Mouse (Mus musculus): Measurements from ENCODE around the gene Bcar1.

Bcar1 gene

DNA sequence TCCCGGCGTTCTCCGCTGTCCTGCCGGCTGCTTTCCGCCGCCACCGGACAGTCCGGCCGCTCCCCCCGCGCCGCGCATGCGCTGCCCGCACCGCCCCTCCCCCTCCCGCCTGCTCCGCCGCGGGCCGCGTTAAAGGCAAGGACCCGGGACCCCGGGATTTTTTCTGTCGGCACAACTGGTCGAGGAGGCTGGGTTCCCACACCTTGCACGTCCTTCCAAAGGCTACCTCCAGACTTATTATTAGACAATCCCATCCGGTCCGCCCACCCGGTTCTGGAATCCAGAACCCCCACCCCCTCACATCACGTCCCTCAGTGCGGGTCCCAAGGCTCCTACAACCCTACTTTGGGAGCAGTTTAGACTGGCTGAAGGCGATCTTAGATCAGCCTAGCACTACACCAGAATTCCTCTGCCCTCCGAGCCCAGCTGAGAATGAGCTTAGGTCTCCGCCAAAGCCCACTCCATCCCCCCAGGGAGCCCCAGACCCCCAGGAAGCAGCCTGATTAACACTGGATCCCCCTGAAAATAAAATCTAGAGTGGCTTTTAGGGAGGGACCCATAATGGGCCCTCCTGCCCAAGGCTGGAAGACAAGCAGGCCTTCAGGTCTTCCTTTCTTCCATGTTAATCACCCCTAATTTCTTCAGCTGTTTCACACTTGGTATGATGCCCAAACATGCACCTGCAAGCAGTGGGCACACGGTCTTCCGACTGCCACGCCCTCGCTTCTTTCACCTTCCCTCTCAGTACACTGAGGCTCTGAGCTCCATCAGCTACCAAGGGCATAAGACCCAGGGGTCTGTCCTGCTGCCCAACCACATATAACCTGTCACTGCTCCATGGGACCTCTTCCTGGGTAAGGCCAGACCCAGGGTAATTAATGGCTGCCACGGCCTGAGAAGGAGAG lies at the start of gene Bcar1:
TSS of gene Bcar1 (minus strand) at position 18 of the 905 bp plus-strand sequence.
- DNase-seq, result no peak

DNA sequence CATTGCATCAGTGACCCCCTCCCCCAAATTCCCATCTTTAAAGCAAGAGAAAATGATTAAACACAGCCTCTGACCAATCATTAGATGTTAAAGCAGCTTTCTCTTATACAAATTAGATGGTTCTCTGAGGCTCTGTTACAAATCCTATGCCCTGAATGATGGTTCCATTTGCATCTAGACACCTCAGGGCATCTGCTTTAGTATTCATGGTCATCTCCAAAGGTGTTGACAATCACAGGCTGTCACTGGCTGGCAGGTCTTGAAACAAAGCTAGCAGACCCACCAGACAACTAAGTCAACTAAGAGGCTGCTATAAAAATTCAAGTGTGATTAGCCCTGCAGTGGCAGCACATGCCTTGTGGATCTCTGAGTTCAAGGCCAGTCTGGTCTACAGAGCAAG lies 46.0 kb upstream of the Bcar1 start:
- DNase-seq, result no peak

DNA sequence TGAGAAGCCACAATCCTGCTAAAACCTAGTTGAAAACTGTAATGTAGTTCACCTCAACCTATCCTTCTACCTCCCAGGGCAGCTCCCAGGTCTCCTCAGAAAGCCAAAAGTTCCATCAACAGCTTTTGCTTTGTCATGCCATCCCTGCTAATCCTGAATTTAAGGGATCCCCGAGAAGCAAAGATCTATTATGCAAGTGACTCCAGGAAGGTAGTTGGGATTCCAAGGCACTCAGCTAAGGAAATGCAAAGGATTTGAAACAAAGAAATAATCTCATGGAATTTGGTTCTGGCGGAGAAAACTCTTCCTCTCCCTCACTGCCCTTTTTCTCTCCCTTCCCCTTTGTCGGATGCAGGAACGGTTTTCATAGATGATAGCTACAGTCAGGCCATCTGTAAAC lies 45.6 kb upstream of the Bcar1 start:
- no peak for DNase-seq

DNA sequence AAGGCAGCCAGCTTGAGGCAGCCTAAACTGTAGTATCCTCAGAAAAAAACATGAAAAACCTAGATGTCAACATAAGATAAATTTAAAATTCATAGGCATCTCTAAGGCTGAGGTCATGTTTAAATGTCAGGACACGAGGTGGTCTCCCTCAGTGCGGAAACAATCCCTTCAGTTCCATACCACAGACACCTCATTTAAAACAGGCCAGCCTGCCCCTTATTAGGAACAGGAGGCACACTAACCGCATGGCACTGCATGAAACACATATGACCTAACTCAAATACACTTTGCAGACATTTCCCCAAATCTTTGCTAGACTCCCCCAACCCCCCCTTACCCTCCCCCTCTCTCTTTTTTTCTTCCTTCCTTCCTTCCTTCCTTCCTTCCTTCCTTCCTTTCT lies 44.9 kb upstream of the Bcar1 start:
- DNase-seq, result no peak

DNA sequence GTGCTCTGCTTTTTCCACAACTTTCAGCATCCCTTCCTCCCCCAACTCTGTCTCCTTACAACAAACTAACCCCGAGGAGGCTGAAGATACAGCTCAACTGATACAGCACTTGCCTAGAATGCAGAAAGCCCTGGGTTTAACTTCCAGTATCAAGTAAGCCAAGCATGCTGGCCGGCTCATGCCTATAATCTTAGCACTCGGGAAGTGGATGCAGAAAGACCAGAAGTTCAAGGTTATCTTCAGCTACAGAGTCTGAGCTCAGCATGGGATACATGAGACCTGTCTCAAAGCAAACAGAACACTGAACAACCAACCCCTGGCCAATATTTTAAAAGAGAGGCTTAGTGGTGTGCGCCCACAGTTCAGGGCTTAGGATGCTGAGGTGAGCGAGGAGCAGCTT lies 44.5 kb upstream of the Bcar1 start:
- no peak for DNase-seq

DNA sequence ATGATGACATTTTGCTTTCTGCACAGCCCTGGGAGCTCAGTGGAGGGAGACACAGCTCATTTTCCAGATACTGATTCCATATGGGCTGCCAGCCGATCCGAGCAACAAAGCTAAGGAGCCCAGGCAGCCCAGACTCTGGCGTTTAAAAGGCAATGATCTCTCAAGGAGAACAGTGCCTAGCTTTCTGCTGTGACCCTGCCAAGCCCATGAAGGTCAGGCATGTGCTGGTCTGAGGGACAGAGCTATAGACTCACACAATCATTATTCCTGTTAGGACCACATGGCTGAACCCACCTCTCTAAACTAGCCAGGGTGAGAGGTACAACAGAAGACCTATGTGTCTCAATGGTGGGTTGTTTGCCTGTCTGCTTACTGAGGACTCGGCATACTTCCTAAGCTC lies 44.1 kb upstream of the Bcar1 start:
- DNase-seq, result no peak

DNA sequence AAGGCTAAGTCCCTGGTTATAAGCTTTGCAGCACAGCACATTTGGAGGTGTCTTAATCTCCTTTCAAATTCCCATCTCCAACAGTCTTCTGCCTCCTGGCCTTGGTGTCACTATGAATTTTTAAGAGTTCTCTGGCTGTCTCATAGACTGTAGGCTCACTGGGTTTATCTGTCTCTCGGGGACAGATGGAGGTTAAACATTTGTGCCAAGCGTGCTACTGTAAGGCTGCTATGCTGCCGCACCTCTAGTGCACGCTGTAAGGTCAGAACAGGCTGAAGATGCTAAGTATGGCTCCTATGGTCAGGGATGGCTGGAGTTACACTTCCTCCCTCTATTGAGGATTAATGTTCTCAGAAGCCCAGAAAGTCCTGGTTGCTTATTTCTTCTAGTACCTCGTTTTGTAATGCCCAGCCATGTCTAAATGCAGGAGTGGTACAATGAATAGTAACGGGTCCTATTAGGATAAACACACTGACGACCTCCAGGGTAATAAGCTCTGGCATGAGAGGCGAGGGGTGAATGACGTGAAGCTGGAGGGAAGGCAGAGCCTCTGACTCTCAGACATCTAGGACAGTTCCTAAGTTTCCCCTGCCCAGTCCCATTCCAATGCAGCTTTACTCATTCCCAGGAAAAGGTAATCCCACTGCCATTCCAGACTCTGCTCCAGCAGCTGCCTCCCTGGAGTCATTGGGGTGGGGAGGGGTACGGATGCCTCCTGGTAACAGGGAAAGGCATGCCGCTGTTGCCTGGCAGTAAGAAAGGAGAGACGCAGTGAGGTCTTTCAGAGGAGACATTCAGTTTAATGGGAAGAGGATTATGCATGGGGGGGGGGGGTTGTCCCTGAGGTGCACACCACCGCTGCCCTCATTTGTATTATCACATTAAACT lies 43.3 kb upstream of the Bcar1 start:
- no peak for DNase-seq

DNA sequence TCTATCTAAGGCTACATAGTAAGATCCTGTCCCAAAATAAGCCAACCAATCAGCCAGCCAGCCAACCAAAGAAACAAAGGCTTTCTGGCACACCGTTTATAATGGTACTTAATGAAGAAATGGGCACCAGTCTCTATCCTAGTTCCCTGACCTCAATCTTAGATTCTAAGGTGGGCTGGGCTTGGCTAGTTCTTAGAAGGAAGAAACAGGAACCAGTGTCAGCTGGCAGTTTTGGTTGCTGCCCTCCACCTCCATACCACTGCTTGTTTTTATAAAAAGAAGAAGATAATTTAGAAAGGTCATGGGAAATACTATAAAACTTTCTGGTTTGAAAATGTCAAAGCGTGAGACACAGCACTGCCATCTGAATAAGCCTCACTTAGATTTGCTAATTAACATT lies 42.5 kb upstream of the Bcar1 start:
- DNase-seq, result no peak

DNA sequence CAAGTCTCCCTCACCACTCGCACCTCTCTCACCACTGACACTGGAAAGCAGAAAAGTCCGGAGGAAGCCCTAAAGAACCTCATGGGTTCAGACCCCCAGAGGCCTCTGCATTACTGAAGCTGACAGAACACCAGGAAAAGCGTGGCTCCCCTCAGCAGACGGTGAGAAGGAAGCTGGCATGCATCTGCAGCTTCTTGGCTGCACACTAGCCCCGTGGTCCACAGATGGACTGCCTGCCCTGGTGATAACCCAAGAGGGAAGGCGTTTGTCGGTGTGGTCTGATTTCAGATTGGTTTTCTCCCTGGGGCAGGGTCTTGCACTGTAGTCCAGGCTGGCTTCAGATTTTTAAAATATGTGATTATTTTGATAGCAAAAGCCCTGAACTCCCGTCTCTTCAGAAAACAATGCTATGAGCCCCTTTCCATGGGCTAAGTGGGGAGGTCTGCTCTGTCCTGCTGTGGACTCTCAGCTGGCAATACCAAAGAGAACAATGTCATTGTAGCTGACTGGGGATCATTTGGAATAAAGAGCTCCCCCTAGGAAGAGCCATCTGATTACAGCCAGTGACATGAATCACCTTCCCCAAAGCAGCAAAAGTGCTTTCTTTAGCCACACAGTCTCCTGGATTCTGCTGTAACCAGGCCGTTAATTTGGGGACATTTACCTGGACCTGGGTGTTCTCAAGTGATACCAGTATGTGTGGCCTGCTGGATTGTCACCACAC lies 39.2 kb upstream of the Bcar1 start:
- DNase-seq, result no peak

DNA sequence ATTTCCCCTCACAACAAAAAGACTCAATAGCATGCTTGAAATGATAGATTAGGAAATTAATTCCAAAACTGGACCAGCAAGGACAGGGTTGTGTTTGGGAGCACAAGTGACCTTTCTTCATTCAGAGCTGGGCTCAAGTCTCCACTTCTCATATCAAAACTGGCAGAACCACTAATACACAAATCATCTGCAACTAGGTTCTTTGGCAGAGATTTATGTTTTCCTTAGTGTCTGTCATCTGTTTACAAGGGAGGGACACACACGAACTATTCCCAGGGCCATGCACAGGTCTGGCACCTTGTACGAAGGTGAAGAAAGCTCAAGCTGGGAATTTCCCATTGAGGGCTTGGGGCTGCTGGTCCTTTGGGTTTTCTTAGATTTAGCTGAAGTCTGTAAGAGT lies 38.6 kb upstream of the Bcar1 start:
- DNase-seq, result no peak

DNA sequence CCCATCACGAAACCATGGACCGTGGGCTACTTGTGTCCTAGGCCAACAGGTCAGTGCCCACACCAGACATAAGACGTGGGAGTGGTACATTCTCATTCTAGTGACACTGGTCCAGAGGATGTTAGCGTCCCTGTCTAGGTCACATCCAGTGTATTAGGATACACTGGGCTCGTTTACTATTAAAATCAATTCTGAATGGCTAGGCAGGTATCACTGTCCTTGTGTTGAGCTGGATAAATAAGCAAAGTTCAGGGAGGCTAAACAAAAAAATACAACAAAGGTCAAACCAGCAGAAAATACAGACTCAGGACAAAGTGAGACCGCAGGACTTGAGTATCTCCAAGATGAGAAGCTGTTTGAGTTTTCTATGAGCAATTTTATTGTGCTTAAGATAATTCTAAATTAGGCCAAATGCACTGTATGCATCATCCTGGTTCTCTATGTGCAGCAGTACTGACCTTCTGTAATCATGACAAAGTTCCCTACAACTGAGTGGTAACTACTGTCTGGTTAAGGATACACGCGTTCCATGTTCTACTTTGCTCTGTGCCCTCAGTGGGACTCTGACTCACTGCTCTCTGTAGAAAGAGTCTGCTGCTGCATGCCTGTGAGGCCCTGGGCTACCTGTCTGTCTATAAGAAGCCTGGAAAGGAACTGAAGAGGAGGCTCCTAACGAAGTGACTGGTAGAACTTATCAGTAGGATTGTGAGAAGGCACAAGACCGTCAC lies 37.3 kb upstream of the Bcar1 start:
- DNase-seq, result no peak

DNA sequence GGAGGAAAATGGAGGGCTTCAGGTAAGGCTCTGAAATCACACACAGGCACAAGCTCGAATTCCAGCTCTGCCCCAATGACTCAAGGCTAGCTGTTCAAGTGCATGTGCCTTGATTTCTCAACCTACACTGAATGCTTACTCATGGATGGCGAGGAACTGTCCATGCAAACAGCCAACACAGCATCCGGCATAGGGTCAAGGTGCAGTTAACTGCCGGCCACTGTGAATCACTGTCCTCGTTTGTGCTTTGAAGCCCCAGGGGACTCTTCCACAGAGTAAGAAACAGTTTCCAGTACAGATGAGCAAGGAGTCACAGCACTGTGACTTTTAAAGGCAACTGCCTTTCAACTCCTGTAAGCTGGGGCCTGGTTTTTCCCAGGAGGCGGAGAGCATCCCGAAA lies 36.1 kb upstream of the Bcar1 start:
- DNase-seq, result no peak

DNA sequence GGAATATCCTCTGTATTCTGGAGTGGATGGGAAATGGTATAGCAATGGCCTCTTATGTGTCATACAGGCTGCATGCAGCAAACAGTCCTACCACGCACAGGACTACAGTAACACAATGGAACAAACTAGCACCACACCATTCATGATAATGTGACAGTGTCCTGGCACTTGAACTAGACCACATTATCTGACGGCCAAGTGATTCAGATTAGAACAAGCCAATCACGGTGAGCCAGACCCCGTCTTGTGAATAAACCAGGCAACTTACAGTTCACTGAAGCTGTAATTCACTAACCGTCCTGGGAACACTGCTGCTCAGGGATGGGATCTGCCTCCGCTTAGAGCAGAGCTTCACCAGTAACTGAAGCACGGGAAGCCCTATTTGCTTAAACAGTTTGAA lies 35.2 kb upstream of the Bcar1 start:
- no peak for DNase-seq

DNA sequence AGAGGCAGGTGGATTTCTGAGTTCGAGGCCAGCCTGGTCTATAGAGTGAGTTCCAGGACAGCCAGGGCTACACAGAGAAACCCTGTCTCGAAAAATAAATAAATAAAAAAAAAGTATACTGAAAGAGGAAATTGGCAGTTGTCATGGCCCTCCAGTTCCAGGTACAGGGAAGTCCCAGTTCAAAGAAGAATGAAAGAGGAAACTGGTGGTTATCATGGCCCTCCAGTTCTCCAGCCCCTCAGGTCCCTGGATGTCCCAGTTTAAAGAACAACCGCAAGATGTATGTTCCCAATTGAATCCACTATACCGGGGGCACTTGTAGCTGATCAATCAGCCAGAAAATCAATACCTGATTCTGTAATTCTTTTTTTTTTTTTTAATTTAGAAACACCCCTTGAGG lies 32.9 kb upstream of the Bcar1 start:
- DNase-seq, result no peak

DNA sequence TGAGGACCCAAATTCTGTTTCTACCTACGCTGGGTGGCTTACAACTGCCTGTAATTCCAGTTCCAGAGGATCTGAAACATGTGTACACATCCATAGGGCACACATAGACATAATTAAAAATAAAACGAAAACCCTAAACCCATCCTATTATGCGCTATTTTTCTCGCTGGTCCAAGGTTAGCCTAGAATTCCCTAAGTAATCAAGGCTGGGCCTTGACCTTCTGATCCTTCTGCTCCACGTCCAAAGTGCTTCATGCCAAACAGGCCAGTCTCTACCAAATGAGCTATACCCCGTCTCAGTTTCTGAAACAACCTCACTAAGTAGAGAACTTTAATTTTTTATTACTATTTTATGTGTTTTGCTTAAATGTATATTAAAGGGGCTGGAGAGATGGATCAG lies 32.2 kb upstream of the Bcar1 start:
- no peak for DNase-seq

DNA sequence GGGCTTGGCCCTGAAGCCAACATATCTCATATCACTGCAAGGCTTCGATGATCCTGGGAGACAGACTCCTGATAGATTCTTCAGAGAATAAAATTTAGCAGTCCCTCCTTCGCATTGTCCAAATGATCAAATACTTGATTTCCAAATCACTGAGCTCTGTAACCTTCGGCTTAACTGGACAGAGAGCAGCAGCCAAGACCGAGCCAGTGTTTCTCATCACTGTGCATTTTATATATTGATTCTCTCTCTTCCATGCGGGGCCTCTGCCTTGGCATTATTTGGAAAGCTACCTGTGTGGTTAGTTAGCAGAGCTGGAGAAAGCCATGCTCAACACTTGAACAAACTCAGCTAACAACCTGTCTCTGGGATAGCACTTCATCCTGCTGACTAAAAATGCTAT lies 29.9 kb upstream of the Bcar1 start:
- no peak for DNase-seq

DNA sequence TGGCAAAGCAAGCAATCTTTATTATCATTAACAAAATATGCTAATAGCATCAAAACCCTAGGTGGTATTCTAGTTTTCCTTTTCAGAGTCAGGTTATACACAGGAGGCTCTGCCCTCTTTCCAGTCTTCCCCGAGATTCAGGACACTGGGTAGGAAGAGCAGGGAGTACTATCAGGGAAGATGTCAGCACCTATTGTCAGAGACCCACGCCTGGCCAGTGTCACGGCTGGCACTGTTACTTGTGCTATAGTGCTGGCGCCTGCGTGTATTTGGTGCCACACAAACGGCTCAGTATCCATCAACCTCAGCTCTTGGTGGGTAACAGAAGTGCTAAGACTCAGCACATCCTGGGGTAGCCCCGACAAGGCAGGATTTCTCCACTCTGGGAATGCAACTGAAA lies 29.4 kb upstream of the Bcar1 start:
- DNase-seq, result no peak

DNA sequence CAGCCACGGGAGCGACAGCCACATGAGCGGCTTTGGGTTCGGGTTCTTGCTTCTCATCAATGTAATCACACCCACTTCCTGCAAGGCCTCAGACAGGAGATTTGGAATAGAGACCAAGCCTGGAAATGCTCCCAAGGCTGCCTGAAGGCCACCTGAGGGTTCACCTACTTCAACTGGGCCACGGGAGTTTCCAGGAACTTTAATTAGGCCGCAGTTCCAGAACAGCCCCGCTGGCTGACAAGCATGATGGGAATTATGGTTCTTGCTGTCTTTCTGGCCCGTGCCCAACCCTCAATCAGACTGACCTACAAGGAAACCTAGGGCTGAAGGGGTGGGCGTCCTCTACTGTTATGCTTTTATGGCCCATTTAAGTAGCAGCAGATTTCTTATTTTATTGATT lies 28.5 kb upstream of the Bcar1 start:
- DNase-seq, result no peak

DNA sequence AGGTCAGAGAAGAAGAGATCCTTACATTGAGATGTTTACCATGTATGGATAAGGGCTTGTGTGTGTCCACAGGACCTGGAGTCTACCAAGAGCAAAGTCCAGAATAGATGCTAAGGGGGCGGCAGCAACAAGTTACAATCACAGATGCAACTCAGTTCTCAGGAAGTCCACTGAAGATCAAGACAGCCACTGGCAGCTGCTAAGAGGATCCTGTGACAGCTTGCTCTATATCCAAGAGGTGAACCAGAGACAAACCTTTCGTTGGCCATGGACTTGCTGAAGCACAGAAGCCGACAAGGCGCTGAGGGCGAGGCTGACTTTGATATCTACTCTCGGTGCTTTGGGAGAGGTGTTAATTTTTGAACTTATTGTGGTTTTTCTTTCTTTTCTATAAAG lies 28.0 kb upstream of the Bcar1 start:
- DNase-seq, result no peak

DNA sequence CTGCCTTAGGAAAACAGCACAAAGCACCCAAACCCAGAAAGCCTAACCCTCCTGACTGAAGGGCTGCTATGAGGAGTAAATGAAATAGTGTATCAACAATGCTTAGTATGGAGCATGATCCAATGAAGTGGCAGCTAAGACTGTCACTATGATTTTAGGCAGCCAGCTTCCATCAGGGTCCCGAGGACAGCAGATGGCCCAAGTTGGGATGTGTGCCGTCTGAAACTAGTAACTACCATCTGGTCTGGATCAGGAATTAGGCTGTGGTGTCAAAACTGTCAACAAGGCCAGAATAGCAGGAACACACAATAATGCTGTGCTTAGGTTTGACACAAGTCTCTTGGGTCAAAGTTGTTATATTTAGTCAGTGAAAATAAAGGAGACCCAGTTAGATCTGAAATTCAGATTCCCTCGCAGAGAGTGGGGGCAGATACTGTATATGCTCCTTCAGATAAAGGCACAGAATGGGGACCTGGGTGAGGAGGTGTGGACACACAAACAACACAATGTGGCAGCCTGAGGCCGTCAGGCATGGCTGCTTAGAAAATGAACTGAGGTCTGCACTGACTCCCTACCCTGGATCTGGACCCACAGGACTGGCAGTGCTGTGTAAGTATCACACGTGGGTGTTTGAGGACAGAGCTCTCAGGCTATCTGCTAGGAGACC lies 27.5 kb upstream of the Bcar1 start:
- DNase-seq, result no peak

DNA sequence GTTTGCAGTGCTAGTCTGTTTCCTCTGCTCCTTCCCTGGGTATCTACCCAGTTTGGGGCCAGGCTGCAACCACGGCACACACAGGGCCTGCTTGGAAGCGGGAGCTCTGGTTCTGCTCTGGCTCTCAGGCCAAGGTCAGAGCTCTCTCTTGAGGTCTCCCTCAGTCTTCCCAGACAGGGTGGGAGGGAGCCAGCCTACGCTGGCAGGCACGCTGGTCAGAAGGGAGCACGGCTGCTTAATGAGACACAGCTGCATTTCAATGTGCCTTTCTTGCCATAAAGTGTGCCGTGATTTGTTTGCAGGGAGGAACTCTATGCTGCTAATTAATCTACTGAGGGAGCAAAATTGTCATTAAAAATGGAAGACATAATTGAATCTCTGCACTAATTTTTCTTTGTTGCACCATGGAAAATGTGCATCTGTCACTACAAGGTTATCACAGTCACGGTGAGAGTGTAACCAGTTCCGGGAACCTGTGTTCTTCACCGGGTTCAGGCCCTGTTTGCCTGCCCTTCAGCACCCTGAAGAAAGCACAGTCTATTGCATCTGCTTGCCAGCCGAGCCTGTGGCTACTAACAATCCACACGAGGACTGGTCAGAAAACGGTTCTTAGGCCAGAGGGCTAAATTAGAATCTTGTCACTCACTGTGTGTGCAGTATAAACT lies 26.3 kb upstream of the Bcar1 start:
- DNase-seq, result no peak

DNA sequence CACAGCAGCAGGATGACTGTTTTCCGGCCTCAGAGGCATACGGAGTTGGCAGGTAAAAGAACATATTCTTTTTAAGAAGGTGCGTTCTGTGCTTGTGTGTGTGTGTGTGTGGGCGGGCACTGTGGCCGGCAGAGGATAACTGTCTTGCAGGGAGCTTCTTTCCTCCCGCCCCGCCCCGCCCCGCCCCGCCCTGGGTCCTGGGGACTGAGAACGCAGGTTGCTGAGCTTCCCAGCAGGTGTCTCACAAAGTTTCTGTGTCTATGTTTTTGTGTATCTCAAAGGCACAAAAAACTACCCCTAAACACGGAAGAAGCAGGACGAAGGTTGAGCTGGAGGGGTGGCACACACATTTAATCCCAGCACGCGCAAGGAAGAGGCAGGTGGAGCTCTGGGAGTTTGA lies 25.7 kb upstream of the Bcar1 start:
- no peak for DNase-seq
